Mouse (Mus musculus) layer of hippocampus, adult 2 months (tissue): ENCODE measurements around the gene March1. TPM values are rescaled to one million over a fixed set of nuclear protein-coding genes. Genes with fewer than 3 reads are reported as not detected.
A peak's percentile ranks its signal among the peaks of the same experiment; 100 is the strongest.

ENCODE experiments used
- DNase-seq, 2 experiments: peaks; one replicate each; pipeline ENCODE4 v3.0.0; 2022; ENCODE audit warnings: low spot score in 2 of 2
- H3K27ac ChIP-seq: fragments of 200-600 bp; 2 replicates; pipeline ENCODE4 v1.8.1; 2022
- H3K4me3 ChIP-seq: fragments of 200-600 bp; 2 replicates; pipeline ENCODE4 v1.8.1; 2022; ENCODE audit warnings: mild to moderate bottlenecking
- CTCF ChIP-seq: fragments of 200-600 bp; conservative IDR thresholded peaks from 2 replicates; pipeline ENCODE4 v1.8.1; 2022; ENCODE audit warnings: antibody characterized with exemption, mild to moderate bottlenecking, moderate library complexity
- total RNA-seq, 2 experiments: library from RNA; stranded (reverse); gene quantifications; 2 replicates each; pipeline ENCODE4 v1.2.3; 2021

The March1 gene
- total RNA-seq, 2 experiments from 2014 or later, result 42.9 to 45.4 TPM

- no peak for TF ChIP-seq CTCF
- no peak overlapping the region for H3K4me3 ChIP-seq
- H3K27ac ChIP-seq, result no peak overlapping the region
- DNase-seq, result no peak
Measured at GRCm38 (mm10) chr8:66094152-66094551, 476.5 kb downstream of the March1 start.

DNA sequence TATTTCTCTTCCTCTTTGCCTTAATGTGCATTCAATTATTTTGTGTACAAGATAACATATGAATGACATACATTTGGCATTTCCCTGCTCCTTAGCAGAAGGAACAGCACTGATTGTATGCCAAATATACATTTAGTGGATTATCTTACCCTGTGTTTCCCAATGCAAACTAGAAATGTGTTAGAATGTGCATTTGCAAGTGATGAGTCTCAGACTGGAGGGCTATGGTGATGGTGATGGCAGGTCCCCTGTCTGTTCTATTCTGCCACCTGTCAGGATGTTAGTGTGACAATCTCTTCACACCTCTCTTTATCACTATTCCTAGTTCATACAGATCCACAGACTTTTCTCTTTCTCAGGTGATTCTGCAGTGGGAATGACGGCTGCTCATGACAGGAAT lies 480.4 kb downstream of the March1 start:
- Histone ChIP-seq H3K4me3 (no peak overlapping the region), H3K27ac (no peak overlapping the region)
- DNase-seq, result no peak
- no peak for TF ChIP-seq CTCF

DNA sequence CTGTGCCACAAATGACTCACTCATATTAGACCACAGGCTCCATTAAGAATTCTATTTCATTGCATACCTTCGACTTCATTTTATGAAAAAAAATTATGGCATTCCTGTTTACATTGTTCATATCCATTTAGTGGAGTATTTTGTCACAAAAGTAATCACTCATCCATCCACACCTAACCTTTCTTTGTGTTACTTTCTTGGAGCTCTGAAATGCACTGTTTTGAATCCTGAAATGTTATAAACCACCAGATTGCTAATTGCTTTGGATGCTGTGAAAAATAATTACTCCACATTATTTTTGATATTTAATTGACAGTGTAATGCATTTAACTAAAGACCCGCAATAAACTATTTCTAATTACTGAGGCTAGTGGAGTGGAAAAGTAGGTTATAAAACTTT lies 501.6 kb downstream of the March1 start:
- no peak for TF ChIP-seq CTCF
- DNase-seq, result no peak
- Histone ChIP-seq H3K27ac (no peak overlapping the region), H3K4me3 (no peak overlapping the region)

- Histone ChIP-seq H3K27ac (no peak overlapping the region), H3K4me3 (no peak overlapping the region)
- no peak for TF ChIP-seq CTCF
- DNase-seq, result no peak
Measured at GRCm38 (mm10) chr8:66159648-66160047, 541.9 kb downstream of the March1 start.

DNA sequence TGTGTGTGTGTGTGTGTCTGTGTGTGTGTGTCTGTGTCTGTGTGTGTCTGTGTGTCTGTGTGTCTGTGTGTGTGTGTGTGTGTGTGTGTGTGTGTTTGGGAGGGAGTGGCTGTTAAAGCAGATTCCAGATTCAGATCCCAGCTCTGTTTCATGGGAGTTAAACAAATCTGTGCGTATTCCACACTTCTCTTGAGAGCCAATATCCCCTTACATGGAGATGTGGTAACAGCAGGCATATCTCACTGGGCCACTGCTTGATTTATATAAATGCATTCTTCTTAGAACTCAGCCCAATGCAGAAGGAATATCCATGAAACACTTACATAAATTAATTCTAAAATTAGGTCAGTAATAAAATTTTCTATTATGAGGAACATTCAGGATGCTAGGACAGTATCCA lies 549.1 kb downstream of the March1 start:
- no peak for TF ChIP-seq CTCF

DNA sequence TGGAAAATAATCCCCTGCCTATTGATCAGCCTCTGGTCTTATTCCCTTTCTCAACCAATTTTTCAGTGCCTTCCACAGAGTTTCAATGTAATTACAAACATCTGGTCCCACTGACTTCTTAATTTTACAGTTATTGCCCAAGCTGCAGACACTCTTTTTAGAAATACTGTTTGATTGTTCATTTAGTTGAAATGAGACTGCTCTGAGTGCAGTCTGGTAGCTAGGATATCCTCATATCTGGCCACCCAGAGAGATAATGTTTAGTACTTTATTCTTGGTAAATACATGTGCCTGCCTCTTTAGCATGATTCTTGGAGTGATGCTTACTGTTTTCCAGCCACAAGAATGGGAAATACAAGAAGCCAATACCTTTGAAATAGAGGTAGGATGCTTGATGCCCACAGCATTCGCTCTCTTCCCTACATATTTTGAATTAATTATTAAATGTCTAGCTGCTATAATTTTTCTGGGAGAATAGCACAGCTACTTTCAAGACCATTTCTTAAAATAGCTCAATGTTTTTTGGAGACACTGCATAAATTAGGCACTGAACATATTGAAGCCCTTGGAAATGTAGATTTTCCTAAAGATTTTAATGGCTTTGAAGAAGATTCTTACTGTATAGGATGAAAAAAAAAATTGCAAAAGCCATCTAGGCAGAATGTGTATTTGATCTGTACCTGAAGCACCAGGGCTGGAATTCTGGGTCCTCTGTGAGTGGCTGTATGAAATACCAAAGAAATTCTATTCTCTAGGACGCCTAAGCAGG lies 549.9 kb downstream of the March1 start:
- H3K4me3 ChIP-seq, result no peak overlapping the region
- DNase-seq, result no peak
- H3K27ac ChIP-seq, result peak overlapping the region; percentile 7; the same call in 1 of the 2 replicates
- no peak for TF ChIP-seq CTCF

More for the DNA sequence above, 549.1 kb downstream of the March1 start:
- H3K27ac ChIP-seq, result no peak overlapping the region
- no peak overlapping the region for H3K4me3 ChIP-seq
- DNase-seq, result peak in 1 of 2 experiments; percentile 4

GRCm38 (mm10) chr8:66179336-66179735 lies 561.6 kb downstream of the March1 start:
- DNase-seq, result no peak
- no peak for TF ChIP-seq CTCF
- no peak overlapping the region for H3K27ac ChIP-seq
- H3K4me3 ChIP-seq, result no peak overlapping the region

GRCm38 (mm10) chr8:66181265-66181664 lies 563.6 kb downstream of the March1 start:
- DNase-seq, result no peak
- no peak for TF ChIP-seq CTCF
- Histone ChIP-seq H3K27ac (no peak overlapping the region), H3K4me3 (no peak overlapping the region)

GRCm38 (mm10) chr8:66182257-66182656 lies 564.6 kb downstream of the March1 start:
- H3K27ac ChIP-seq, result peak overlapping the region; percentile 79; the same call in 1 of the 2 replicates
- TF ChIP-seq CTCF, result no peak
- DNase-seq, result no peak
- no peak overlapping the region for H3K4me3 ChIP-seq

- no peak overlapping the region for H3K4me3 ChIP-seq
- peak overlapping the region; percentile 79 for H3K27ac ChIP-seq
- TF ChIP-seq CTCF, result no peak
- DNase-seq, result no peak
Measured at GRCm38 (mm10) chr8:66183454-66183853, 565.8 kb downstream of the March1 start.

GRCm38 (mm10) chr8:66185226-66185625 lies 567.5 kb downstream of the March1 start:
- no peak overlapping the region for H3K4me3 ChIP-seq
- no peak for DNase-seq
- no peak for TF ChIP-seq CTCF
- H3K27ac ChIP-seq, result no peak overlapping the region

DNA sequence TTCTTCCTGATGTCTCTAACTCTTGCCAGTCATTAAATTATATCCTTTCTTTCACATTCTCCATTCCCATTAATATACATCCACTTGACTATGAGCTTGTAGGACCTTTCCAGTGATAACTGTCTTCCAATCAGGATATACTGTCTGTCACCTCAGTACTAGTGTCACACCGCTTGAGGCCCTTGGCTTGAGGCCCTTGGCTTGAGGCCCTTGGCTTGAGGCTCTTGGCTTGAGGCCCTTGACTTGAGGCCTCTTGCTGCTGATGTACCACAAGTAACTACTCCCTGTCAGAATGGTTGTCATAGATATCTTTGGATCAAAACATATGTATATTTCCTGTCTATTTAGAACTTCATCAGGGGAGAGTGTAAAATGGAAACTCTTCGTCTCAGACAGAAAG lies 576.7 kb downstream of the March1 start:
- Histone ChIP-seq H3K27ac (no peak overlapping the region), H3K4me3 (no peak overlapping the region)
- TF ChIP-seq CTCF, result no peak
- no peak for DNase-seq

DNA sequence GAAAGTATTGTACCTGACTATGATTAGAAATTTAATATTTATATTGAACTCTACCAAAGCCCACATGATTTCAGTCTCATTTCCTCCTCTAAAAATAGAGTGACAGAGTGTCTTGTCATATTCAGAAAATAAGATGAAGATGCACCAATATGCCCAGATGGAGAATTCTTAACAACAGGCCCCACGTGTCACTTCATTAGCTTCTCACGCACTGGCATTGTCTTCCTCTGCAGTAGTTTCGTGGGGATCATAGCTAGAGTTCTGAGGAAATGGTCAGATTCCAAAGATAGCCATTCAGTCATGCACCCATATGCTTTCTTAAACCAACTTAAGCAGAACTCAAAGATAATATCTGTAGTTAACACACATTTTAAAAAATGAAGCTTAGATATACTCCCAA lies 582.5 kb downstream of the March1 start:
- no peak overlapping the region for H3K27ac ChIP-seq
- no peak for TF ChIP-seq CTCF
- DNase-seq, result no peak
- no peak overlapping the region for H3K4me3 ChIP-seq

DNA sequence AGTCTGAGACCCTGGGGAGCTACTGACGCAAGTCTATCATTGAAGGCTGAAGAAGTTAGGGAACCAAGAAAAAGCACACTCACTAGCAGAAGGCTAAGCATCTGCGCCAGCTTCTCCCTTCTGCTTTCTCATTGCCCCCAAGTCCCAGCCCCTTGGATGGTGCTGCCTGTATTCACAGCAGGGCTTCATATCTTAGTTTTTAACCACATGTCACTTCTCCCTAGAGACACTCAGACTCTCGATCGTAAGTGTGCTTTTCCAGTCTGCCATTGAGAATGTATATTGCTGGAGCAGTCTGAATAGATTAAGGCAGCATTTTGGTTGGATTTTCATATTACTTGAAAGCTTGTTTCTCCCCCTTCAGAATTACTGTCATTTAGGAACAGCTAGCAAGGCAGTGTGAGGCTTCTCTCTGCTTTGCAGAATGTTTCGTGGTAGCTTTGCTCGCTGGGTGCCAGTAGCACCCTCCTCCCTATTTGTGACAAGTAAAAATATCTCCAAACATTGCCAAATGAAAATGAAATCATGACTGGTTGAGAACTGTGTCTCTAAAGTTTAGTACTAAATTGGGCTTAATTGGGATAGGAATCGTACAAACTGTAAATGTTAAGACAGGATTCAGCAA lies 586.2 kb downstream of the March1 start:
- no peak for TF ChIP-seq CTCF
- Histone ChIP-seq H3K4me3 (no peak overlapping the region), H3K27ac (peak overlapping the region; percentile 72)
- peak; percentile 32 to 34 for DNase-seq
